Mouse (Mus musculus) subcutaneous adipose tissue, adult 2 months (tissue): ENCODE measurements around the gene Rcbtb1. TPM values are rescaled to one million over a fixed set of nuclear protein-coding genes. Genes with fewer than 3 reads are reported as not detected.

ENCODE experiments used
- polyA plus RNA-seq: library from polyadenylated mRNA; depleted of rRNA; stranded (reverse); fragments of >200 nt; gene quantifications from 2 replicates; pipeline ENCODE4 v1.2.3, GENCODE M21; 2012; ENCODE audit warnings: low replicate concordance; rRNA removed

Rcbtb1 gene
- 11.4 and 22.4 TPM in 2 replicates for polyA plus RNA-seq

GRCm38 (mm10) chr14:59200711-59201603, at the start of gene Rcbtb1:
Gene Rcbtb1 (plus strand): TSS chr14:59201209.

GRCm38 (mm10) chr14:59178649-59179048, 22.4 kb upstream of the Rcbtb1 start, which contains the start of gene Gm5142:
Gene Gm5142 (minus strand): TSS chr14:59178749.

GRCm38 (mm10) chr14:59260056-59260455, 59.0 kb downstream of the Rcbtb1 start, which contains the start of gene Gm6904:
Gene Gm6904 (minus strand): TSS chr14:59260216.

Other genes with a start within 250 kb of the Rcbtb1 start
- not detected in 2 replicates for gene 1700129C05Rik, start 58.3 kb upstream of the Rcbtb1 start, polyA plus RNA-seq
- gene Gm5142, start 22.5 kb upstream of the Rcbtb1 start, polyA plus RNA-seq, result not detected in 2 replicates
- 0.14 TPM in 1 of 2 replicates, not detected in the other for gene Gm6904, start 59.0 kb downstream of the Rcbtb1 start, polyA plus RNA-seq
- gene Phf11a, start 96.3 kb downstream of the Rcbtb1 start, polyA plus RNA-seq, result 1.4 and 2.7 TPM in 2 replicates
- gene Phf11b, start 140.1 kb downstream of the Rcbtb1 start, polyA plus RNA-seq, result 1.9 and 2.0 TPM in 2 replicates
- 18.3 and 19.7 TPM in 2 replicates for gene Phf11d, start 164.3 kb downstream of the Rcbtb1 start, polyA plus RNA-seq
- gene Phf11c, start 194.2 kb downstream of the Rcbtb1 start, polyA plus RNA-seq, result 0.59 and 0.72 TPM in 2 replicates
- gene Setdb2, start 239.7 kb downstream of the Rcbtb1 start, polyA plus RNA-seq, result 3.5 and 6.6 TPM in 2 replicates
- gene Cab39l, start 239.8 kb downstream of the Rcbtb1 start, polyA plus RNA-seq, result 12.6 and 22.0 TPM in 2 replicates